Mouse (Mus musculus) heart, embryonic 14.5 days (tissue): ENCODE results near the gene Ly6g5c. TPM values are rescaled to one million over a fixed set of nuclear protein-coding genes. Genes with fewer than 3 reads are reported as not detected.
A peak's percentile ranks its signal among the peaks of the same experiment; 100 is the strongest.

ENCODE experiments used
- ATAC-seq: fragments of 200-750 bp; cut with Nextera tagmentation; 2 replicates; pipeline ENCODE4 v1.8.0; 2017; ENCODE audit warnings: low read depth, moderate TSS enrichment; ENCODE audit not compliant: insufficient number of reproducible peaks, insufficient read depth, low FRiP score
- H3K27ac ChIP-seq, 2 experiments: fragments of 200-500 bp in 1 of 2; fragments of 300-500 bp in 1 of 2; sonication (generic) in 1 of 2; replicated peaks in 1 of 2; 2 replicates each; pipeline ENCODE4 v1.5.1; 2012 to 2014; ENCODE audit warnings: low read depth in 2 of 2, low read length in 2 of 2, control low read depth in 1 of 2, mild to moderate bottlenecking in 1 of 2, mixed read lengths in 1 of 2; ENCODE audit not compliant: control insufficient read depth in 1 of 2, insufficient read depth in 1 of 2
- H3K27me3 ChIP-seq: fragments of 300-500 bp; sonication (generic); 2 replicates; pipeline ENCODE4 v1.6.1; 2014; ENCODE audit warnings: mild to moderate bottlenecking, low read length, control low read depth; ENCODE audit not compliant: control insufficient read depth, insufficient read depth
- H3K36me3 ChIP-seq: fragments of 300-500 bp; sonication (generic); 2 replicates; pipeline ENCODE4 v1.6.1; 2014; ENCODE audit warnings: mild to moderate bottlenecking, control low read depth, low read length, mixed read lengths; ENCODE audit not compliant: control insufficient read depth, insufficient read depth
- H3K4me1 ChIP-seq, 2 experiments: fragments of 200-500 bp in 1 of 2; fragments of 300-500 bp in 1 of 2; sonication (generic) in 1 of 2; 2 replicates each; pipeline ENCODE4 v1.6.1; 2012 to 2014; ENCODE audit warnings: low read length in 2 of 2, control low read depth in 1 of 2, mixed read lengths in 1 of 2; ENCODE audit not compliant: control insufficient read depth in 2 of 2, insufficient read depth in 2 of 2
- H3K4me2 ChIP-seq: fragments of 300-500 bp; sonication (generic); 2 replicates; pipeline ENCODE4 v1.6.1; 2014; ENCODE audit warnings: mild to moderate bottlenecking, low read length
- H3K4me3 ChIP-seq, 2 experiments: fragments of 200-500 bp in 1 of 2; fragments of 300-500 bp in 1 of 2; sonication (generic) in 1 of 2; 2 replicates each; pipeline ENCODE4 v1.5.1; 2012 to 2014; ENCODE audit warnings: low read length in 2 of 2, mild to moderate bottlenecking in 2 of 2, control low read depth in 1 of 2, low read depth in 1 of 2, moderate library complexity in 1 of 2; ENCODE audit not compliant: control insufficient read depth in 1 of 2, insufficient read depth in 1 of 2
- H3K9ac ChIP-seq: fragments of 300-500 bp; sonication (generic); 2 replicates; pipeline ENCODE4 v1.6.1; 2014; ENCODE audit warnings: mild to moderate bottlenecking, low read length
- H3K9me3 ChIP-seq: fragments of 300-500 bp; sonication (generic); 2 replicates; pipeline ENCODE4 v1.6.1; 2016; ENCODE audit warnings: low read length, control low read depth; ENCODE audit not compliant: control insufficient read depth
- WGBS: fragments of 180-500 bp; shearing (Covaris S2); extraction: QIAGEN DNeasy Blood & Tissue Kit; methylation state at CpG from one replicate; pipeline ENCODE4 v1.1.7; 2014; 5-methylcytosine and 5-hydroxymethylcytosine counted together
- polyA plus RNA-seq: library from polyadenylated mRNA; unstranded; fragments of >200 nt; fragmentation: Nextera tagmentation; extraction: Ambion mirVana; gene quantifications from 2 replicates; pipeline ENCODE4 v1.2.1, GENCODE M21; 2014

The Ly6g5c gene
- polyA plus RNA-seq, 1 experiment from 2014 or later: not detected

DNA sequence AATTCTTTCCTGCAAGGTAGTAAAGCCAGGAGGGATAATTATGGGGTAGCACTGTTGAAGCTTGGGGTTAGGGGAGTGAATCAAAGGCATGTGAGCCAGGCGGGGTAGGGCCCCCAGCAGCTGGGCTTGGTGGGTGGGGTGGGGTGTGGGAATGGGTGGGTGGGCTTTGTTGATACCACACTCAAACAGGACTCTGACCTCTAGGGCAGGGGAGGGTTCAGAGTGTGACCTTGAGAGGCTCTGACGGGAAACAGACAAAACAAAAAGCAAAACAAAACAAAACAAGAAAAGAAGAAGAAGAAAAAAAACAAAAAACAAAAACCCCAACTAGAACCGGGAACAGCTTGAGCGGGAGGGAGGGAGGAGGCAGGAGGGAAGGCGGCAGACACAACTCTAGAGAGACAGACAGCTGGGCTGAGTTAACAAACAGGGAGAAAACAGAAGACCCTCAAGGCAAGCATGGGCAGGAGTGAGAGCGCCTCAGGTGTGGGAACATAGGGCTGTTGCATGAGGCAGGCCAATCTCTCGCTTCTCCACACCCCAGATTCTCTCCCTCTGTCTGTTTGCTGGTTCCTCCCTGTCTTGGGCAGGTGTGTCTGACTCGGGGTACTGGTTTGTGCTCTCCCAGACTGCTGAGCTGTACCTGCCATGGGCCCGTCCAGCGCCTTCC, 31.4 kb upstream of the Ly6g5c start, which contains the start of gene Ly6g6e:
Gene Ly6g6e, plus strand, starts transcription at position 396 of the 670 bp plus-strand sequence.
- no peaks in the 10 kb centered on the region for H3K9me3 ChIP-seq
- no peak for ATAC-seq
- peaks cover 15 to 20% of the 10 kb centered on the region in 2 experiments for H3K4me1 ChIP-seq
- H3K27ac ChIP-seq: peak within 1 kb of the TSS in 1 of 2 experiments; percentile 59; a peak in 2 of 4 replicates
- H3K9ac ChIP-seq: peak within 1 kb of the TSS; percentile 75
- no peaks in the 10 kb centered on the region for H3K36me3 ChIP-seq
- H3K4me3 ChIP-seq: peak within 1 kb of the TSS; percentile 30 to 34
- H3K27me3 ChIP-seq: 0 out of 2 replicates have a peak, but pooled peaks cover 4% of the 10 kb centered on the region
- H3K4me2 ChIP-seq: peak within 1 kb of the TSS; percentile 69
- WGBS: 42% methylated on average over 10 of the region's 10 CpGs

DNA sequence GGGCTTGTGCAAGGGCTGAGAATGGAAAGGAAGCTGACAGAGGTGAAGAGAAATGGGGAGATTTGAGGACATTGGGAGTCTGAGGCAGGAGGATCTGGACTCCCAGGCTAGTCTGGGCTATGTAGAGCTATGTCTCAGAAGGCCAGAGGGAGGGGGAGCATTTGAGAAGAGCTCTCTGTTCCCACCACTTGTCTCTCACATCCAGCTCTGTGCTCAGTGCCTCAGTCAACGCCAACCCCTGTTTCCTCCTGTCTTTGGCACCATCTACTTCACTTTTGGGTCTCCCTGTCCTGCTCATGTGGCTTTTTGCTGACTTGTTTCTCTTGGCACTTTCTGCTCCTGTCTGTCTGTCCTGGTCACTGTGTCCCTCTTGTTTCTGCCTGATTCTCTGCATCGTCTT, 30.8 kb upstream of the Ly6g5c start:
- 43% methylated on average over 2 of the region's 2 CpGs for WGBS
- Histone ChIP-seq H3K4me2 (peak overlapping the region; percentile 69), H3K27ac (peak overlapping the region in 1 of 2 experiments; percentile 59; a peak in 2 of 4 replicates), H3K36me3 (no peaks in the 10 kb centered on the region), H3K27me3 (0 out of 2 replicates have a peak, but pooled peaks cover 4% of the 10 kb centered on the region), H3K4me1 (peaks cover 15 to 20% of the 10 kb centered on the region in 2 experiments), H3K9ac (peak overlapping the region; percentile 75), H3K4me3 (peak overlapping the region; percentile 30 to 34; a peak in 3 of 4 replicates), H3K9me3 (no peaks in the 10 kb centered on the region)
- no peak for ATAC-seq

DNA sequence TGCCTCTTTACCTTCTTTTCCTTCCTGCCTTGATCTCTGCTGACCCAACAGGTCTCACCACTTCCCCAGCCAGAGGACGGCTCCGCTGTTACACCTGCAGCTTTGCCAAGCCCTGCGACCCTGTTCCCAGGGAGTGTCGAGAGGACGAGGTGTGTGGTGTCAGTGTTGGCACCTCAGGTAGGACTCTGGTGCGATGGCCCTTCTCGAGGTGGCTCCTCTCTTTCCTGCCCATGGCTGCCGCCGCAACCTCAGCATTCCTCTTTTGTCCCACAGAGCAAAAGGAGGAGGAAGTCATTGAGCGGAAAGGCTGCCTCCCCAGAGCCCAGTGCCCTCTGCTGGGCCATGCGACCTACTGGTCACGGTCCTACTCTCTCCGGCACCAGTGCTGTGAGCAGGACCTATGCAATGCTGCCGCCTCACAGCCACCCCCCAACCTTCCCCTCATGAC, 30.3 kb upstream of the Ly6g5c start, which contains the start of gene Ly6g6d:
Gene Ly6g6d, minus strand, starts transcription at position 280 of the 448 bp plus-strand sequence.
- WGBS: 13% methylated on average over 14 of the region's 14 CpGs
- H3K9me3 ChIP-seq: no peaks in the 10 kb centered on the region
- H3K4me1 ChIP-seq: peaks cover 15 to 20% of the 10 kb centered on the region in 2 experiments
- H3K4me2 ChIP-seq: peak within 1 kb of the TSS; percentile 69
- ATAC-seq: peak; percentile 70; the same call in 1 of the 2 replicates
- no peaks in the 10 kb centered on the region for H3K36me3 ChIP-seq
- H3K9ac ChIP-seq: peak within 1 kb of the TSS; percentile 75
- H3K27me3 ChIP-seq: 0 out of 2 replicates have a peak, but pooled peaks cover 4% of the 10 kb centered on the region
- H3K27ac ChIP-seq: peak within 1 kb of the TSS in 1 of 2 experiments; percentile 59; a peak in 2 of 4 replicates
- peak within 1 kb of the TSS; percentile 30 to 34 for H3K4me3 ChIP-seq

DNA sequence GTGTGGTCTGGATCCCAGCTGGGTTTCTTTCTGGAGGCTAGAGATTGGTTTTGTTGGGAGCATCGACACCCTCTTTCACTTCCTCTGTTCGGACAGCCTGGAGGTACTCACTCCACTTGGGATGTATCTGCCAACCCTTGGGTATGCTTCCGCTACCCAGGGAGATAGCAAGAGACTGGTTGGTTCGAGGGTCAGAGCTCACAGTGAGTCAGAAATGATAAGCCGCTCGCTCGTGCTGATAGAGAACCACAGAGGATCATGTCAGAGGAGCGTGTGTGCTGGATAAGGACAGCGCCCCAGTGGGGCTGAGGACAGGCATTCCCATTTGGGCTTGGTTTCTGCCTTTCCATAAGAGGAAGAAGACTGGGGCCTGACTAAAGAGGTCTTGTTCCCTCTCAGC, 28.3 kb upstream of the Ly6g5c start:
- 0 out of 4 replicates have a peak overlapping the region, but pooled peaks of 1 of the 2 experiments have one; percentile 1 for H3K27ac ChIP-seq
- 2% methylated on average over 9 of the region's 9 CpGs for WGBS
- peaks cover 15 to 20% of the 10 kb centered on the region in 2 experiments for H3K4me1 ChIP-seq
- no peaks in the 10 kb centered on the region for H3K9me3 ChIP-seq
- peak overlapping the region; percentile 56 for H3K4me2 ChIP-seq
- no peaks in the 10 kb centered on the region for H3K36me3 ChIP-seq
- H3K9ac ChIP-seq: peak overlapping the region; percentile 40; the same call in 1 of the 2 replicates
- H3K4me3 ChIP-seq: peak overlapping the region; percentile 8 to 16; a peak in 2 of 4 replicates
- H3K27me3 ChIP-seq: 0 out of 2 replicates have a peak, but pooled peaks cover 4% of the 10 kb centered on the region
- ATAC-seq: 0 out of 2 replicates have a peak, but pooled peaks have one; percentile 12

DNA sequence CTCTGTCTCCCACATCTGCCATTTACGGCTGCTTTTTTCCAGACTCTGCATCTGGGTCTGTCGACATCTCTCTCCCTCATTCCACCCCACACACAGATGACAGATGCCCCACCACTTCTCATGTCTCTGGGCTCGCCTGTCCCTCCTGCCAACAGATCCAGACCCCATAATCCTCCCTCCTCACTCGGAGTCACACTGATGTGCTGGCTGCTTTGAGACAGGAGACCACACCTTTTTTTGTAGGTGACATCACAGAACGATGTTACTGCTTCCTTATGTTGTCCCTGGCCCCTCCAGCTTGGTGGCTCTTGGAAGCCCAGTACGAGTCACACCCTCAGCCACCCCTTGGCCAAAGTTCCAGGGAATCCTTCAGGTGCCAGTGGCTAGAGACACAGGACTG, 27.8 kb upstream of the Ly6g5c start:
- Histone ChIP-seq H3K4me3 (no peak overlapping the region), H3K4me1 (peaks cover 15 to 20% of the 10 kb centered on the region in 2 experiments), H3K4me2 (peak overlapping the region; percentile 56), H3K27me3 (0 out of 2 replicates have a peak, but pooled peaks cover 4% of the 10 kb centered on the region), H3K9me3 (no peaks in the 10 kb centered on the region), H3K27ac (0 out of 4 replicates have a peak overlapping the region, but pooled peaks of 1 of the 2 experiments have one; percentile 1), H3K9ac (peak overlapping the region; percentile 40; the same call in 1 of the 2 replicates), H3K36me3 (no peaks in the 10 kb centered on the region)
- 27% methylated on average over 6 of the region's 6 CpGs for WGBS
- ATAC-seq: no peak

DNA sequence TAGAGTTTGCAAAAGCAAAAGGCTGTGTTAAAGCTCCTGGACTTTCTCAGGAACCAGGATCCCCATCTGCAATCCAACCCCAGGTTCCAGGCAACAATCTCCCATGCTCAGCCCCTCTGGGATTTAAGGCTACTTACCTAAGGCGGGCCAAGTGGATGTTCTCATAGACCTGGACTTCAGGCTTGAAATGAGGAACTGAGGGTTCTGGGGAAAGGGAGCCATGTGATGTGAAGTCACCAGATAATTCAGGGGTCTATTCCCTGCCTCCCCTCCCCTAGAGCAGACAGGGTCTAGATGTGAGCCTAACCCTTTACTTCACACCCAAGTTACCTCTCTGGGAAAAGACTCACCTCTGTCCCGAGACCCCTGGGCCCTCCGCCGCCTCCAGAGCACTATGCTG, 27.4 kb upstream of the Ly6g5c start:
- ATAC-seq: no peak
- H3K9ac ChIP-seq: peak overlapping the region; percentile 40; the same call in 1 of the 2 replicates
- H3K4me1 ChIP-seq: peaks cover 15 to 20% of the 10 kb centered on the region in 2 experiments
- no peaks in the 10 kb centered on the region for H3K9me3 ChIP-seq
- H3K27me3 ChIP-seq: 0 out of 2 replicates have a peak, but pooled peaks cover 4% of the 10 kb centered on the region
- H3K4me2 ChIP-seq: no peak overlapping the region
- 87% methylated on average over 4 of the region's 4 CpGs for WGBS
- no peak overlapping the region for H3K27ac ChIP-seq
- no peaks in the 10 kb centered on the region for H3K36me3 ChIP-seq
- H3K4me3 ChIP-seq: no peak overlapping the region

DNA sequence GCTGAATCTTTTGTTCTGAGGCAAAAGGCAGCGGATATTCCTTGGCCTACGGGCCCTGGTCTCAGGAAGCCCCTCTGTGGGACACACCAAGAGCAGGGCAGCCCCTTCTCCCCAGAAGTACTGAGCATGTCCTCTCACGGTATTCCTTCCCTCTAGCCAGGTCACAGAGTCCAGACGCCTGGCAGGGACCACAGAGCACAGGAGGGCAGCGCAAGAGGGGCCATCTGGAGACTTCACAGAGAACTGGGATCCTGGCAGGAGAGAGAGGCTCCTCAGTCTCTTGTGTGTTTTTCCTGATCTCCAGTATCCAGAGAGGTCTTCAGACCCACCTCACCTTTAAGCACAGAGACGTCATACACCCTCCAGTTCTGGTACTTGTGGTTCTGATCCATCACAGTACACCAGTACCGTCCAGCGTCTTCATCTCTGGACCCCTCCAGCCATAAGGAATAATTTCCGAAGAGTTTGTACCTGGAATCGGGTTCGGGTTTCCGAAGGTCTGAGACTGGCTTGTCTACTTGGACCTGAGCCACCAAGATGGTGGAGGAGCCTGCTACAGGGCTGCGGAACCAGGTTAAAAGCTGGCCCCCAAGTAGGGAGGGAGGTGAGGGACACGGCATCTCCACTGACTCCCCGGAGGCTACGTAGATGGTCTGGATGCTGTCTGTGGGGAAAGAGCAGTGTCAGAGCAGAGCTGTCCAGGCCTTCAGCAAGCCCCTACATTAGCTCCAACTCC, 25.1 kb upstream of the Ly6g5c start:
- Histone ChIP-seq H3K27ac (no peak overlapping the region), H3K36me3 (no peaks in the 10 kb centered on the region), H3K4me3 (no peak overlapping the region), H3K9ac (no peak overlapping the region), H3K27me3 (0 out of 2 replicates have a peak, but pooled peaks cover 4% of the 10 kb centered on the region), H3K9me3 (no peaks in the 10 kb centered on the region), H3K4me2 (no peak overlapping the region), H3K4me1 (peaks cover 9 to 11% of the 10 kb centered on the region in 2 experiments)
- no peak for ATAC-seq
- 76% methylated on average over 16 of the region's 16 CpGs for WGBS
